Mouse (Mus musculus): ENCODE measurements around the gene Prrt1. TPM values are rescaled to one million over a fixed set of nuclear protein-coding genes. Genes with fewer than 3 reads are reported as not detected.

Gene Prrt1
- total RNA-seq, 2 experiments from 2014 or later: 4.5 to 7.9 TPM

- no peak for DNase-seq
Measured at GRCm38 (mm10) chr17:34649106-34649864, 20.0 kb downstream of the Prrt1 start.

DNA sequence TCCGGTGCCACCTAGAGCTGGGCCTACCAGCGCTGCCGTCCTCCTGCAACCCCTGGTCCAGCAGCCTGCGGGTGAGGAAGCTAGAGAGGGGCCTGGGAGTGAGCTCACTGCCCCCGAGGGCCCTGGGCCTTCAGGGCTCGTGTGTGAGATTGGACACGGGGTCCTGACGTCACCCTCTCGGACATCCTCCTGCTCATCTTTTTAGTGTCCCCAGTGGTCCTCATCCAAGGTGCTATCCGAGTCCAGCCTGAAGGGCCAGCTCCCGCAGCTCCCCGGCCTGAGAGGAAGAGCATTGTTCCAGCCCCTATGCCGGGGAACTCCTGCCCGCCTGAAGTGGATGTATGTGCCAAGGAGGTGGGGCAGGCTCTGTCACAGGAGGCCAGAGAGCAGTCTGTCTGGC, 21.4 kb downstream of the Prrt1 start:
- no peak for DNase-seq

DNA sequence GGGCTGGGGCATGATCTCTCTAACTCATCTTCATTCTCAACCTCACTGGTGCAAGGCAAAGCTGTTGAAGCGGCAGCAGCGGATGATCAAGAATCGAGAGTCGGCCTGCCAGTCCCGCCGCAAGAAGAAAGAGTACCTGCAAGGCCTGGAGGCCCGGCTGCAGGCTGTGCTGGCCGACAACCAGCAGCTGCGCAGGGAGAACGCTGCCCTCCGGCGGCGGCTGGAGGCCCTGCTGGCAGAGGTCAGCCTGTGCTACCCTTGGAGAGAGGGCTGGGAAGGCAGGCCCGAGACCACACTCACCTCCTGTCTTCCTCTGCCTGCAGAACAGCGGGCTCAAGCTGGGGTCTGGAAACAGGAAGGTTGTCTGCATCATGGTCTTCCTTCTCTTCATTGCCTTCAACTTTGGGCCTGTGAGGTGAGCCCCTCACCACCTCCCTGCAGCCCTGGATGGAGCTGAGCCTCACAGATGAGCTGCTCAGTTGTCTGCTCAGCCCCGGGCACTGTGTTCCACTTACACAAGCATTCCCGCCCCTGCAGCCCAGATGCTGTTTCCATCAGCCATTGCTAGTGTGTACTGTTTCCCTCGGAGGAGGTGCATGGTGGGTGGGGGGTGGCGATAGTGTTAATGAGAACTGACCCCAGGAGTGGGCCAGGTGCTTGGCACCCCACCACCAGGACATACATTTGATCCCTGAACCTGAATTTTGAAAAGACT, 22.3 kb downstream of the Prrt1 start:
- peak; percentile 79 for DNase-seq

- no peak for DNase-seq
Measured at GRCm38 (mm10) chr17:34652546-34652945, 23.2 kb downstream of the Prrt1 start.

GRCm38 (mm10) chr17:34652985-34653384, 23.7 kb downstream of the Prrt1 start:
- no peak for DNase-seq

DNA sequence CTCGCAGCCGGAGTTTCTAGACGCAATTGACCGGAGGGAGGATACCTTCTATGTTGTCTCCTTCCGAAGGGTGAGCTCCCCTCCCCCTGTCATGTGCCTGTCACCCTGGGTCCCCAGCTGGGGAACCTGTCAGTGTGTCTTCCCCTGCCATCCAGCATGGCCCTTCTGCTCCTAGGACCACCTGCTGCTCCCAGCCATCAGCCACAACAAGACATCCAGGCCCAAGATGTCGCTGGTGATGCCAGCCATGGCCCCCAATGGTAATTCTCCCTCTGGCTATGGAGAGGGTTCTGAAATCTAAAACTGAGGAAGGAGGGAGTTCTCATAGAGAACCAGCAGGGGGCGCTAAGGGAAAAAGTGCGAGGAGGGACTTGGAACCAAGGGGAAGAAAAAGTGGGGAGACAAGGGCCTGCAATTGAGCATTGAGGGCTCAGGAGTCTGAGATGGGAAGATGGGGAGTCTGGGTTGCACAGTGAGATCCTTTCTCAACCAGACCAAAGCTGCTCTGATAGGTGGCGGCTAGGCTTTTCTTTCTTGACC, 24.5 kb downstream of the Prrt1 start:
- DNase-seq: peak; percentile 80

DNA sequence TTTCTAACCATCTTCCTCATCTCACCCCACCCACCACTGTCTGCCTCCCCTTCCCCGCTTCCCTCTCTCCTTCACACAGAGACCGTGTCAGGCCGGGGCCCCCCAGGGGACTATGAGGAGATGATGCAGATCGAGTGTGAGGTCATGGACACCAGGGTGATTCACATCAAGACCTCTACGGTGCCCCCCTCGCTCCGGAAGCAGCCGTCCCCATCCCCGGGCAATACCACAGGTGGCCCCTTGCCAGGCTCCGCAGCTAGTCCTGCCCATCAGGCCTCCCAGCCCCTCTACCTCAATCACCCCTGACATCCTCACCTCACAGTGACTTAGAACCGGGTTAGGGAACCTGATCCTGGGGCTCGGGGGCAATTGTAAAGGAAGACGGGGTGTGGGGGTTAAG, 25.1 kb downstream of the Prrt1 start:
- DNase-seq: no peak

- peak; percentile 67 for DNase-seq
Measured at GRCm38 (mm10) chr17:34655160-34655559, 25.8 kb downstream of the Prrt1 start.

GRCm38 (mm10) chr17:34655581-34655991, 26.3 kb downstream of the Prrt1 start:
- DNase-seq: peak; percentile 86

- DNase-seq: no peak
Measured at GRCm38 (mm10) chr17:34656666-34657065, 27.3 kb downstream of the Prrt1 start.

GRCm38 (mm10) chr17:34657271-34657670, 27.9 kb downstream of the Prrt1 start:
- no peak for DNase-seq

DNA sequence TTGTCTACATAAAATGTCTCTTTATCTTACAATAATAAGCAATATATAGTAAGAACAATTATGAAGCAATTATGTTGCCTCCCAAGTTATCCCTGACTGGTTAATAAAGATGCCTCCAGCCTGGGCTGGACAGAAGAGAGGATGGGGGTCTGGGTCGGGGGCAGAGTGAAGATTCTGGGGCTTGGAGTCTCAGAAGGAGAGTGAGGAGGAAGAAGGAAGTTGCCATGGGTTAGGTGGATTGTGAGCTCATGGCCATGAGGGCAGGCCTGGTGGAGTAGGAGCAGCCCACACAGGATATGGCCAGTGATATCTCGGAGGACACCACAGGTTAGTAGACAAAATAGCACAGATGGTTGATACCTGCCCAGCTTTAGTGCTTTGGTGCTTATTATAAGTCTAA, 28.8 kb downstream of the Prrt1 start:
- no peak for DNase-seq

DNA sequence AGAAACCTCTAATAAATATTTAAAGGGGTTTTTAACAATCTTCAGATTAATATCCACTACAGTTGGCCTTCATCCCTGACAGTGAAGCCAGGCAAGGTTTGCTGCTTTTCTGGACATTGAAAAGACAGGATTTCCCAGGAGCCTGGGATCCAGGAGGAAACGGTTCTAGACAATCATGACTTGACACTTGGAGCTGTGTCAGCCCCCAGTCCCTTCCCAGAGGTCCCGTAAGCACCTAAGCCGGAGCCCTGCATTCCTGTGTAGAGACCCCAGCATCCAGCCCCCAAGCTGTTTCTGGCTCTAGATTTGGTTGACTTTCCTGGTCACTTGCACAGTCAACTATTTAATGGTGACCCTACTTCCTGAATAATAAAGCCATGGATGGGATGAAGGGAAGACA, 29.3 kb downstream of the Prrt1 start:
- DNase-seq: no peak

GRCm38 (mm10) chr17:34659181-34659896, 30.0 kb downstream of the Prrt1 start:
- no peak for DNase-seq

DNA sequence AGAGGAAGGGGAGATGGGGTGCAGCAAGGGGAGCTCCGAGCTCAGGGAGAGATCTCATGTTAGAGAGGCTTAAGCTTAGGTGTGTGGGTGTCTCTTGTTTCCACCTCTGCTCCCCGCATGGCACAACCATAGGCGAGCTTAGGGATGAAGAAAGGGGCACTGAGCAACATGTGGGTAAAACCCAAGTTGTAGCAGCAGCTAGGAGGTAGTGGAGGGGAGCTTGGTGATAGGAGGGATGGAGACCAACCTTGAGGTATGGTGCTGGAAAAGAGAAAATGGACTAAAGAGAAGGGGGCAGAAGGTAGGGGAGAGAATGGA, 30.5 kb downstream of the Prrt1 start:
- no peak for DNase-seq

- no peak for DNase-seq
Measured at GRCm38 (mm10) chr17:34660259-34660820, 31.0 kb downstream of the Prrt1 start.

DNA sequence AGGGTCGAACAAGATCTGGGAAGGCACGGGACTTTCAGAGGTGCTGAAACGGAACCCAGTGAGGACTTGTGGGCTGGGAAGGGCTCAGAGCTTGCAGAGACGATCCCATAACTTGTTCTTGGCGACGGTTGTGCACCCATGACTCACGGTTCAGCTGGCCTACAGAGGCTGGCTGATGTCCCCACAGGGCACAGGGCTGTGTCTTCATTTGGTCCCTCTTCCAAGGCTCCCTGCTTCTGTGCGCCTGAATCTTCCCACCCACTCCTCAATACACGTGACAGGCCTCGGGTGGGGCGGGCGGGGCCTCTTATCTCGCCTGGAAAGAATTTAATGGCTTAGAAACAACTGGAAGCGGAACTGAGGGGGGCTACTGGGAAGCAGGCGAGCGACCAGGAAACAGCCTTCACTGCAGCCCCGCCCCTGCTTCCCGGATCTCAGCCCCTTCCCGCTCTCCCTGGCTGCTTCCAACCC, 31.8 kb downstream of the Prrt1 start:
- peak; percentile 57 for DNase-seq

DNA sequence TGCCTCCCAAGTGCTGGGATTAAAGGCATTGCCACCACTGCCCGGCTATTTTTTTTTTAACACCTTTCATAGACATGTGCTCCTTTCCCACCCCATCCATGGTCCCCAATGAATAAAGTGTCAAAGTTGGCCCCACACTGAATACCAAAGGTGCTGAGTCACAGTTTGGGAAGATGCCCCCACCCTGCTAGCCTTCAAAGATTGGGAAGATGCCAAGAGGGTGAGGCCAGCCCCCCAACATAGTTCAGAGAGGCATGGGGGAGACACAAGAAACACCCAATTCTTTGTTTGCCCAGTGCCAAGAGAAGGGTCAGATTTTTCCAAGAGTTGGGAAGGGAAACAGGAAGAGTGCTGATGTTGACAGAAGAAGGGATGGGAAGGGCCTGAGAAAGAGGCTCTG, 33.1 kb downstream of the Prrt1 start:
- DNase-seq: no peak

- no peak for DNase-seq
Measured at GRCm38 (mm10) chr17:34662978-34663377, 33.6 kb downstream of the Prrt1 start.

GRCm38 (mm10) chr17:34663558-34663957, 34.2 kb downstream of the Prrt1 start:
- DNase-seq: no peak

DNA sequence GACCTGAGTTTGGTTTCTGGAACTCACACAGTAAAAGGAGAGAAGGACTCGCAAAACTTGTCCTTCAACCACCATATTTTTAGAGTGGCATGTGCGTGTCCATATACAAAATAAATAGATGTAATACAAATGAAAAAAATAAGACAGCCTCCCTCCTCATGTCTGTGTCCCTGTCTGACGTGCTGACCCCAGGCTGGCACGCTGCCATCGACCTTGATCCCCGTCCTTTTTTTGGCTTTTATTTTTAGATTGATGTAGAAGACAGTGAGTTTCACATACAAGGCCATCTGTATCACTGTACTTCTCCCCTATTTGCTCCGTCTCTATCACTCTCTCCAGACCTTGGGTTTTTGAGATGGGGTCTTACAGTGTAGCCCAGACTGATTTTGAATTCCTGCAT, 35.1 kb downstream of the Prrt1 start:
- DNase-seq: peak; percentile 52

DNA sequence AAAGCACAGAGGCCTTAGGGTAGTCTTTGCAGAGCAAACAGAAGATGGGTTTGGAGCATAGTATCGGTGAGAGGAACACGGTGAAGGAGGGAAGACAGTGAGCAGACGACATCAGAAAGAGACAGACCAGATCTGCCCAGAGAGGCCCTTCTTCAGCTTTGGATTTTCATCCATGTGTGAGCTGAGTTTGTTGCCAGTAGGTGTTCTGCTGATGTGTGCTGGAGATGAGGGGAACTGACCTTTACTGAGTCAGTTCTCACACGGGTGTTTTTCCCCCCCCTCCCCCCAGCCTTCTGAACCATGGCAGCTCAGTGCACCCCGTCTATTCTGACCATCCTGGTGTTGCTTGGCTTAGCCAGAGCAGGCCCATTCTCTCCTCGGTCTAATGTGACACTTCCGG, 40.9 kb downstream of the Prrt1 start, which contains the start of gene Tnxb:
Gene Tnxb, plus strand, starts transcription at position 301 of the 400 bp plus-strand sequence.
- DNase-seq: no peak

Measured in adrenal gland, postnatal 10 days (tissue).